Mouse (Mus musculus) G1E (cell line): ENCODE data around the gene Btbd2. TPM values are rescaled to one million over a fixed set of nuclear protein-coding genes. Genes with fewer than 3 reads are reported as not detected.

Source experiments
- ATAC-seq: 2 replicates; pipeline ENCODE4 v1.8.0; 2016; ENCODE audit warnings: mild to moderate bottlenecking; ENCODE audit not compliant: insufficient number of reproducible peaks, poor library complexity, low FRiP score, severe bottlenecking; ENCODE audit errors: extremely low read depth
- DNase-seq: peaks from one replicate; pipeline ENCODE4 v3.0.0; 2012; ENCODE audit warnings: low spot score
- H3K27me3 ChIP-seq: 2 replicates; pipeline ENCODE4 v1.6.1; 2012; ENCODE audit warnings: mild to moderate bottlenecking, low read length, inconsistent platforms; ENCODE audit not compliant: insufficient read depth
- H3K36me3 ChIP-seq: replicated peaks from 2 replicates; pipeline ENCODE3; 2012; ENCODE audit warnings: mild to moderate bottlenecking, inconsistent platforms
- H3K4me1 ChIP-seq: 2 replicates; pipeline ENCODE4 v1.6.1; 2012; ENCODE audit warnings: low read depth, low read length, inconsistent platforms, mixed read lengths; ENCODE audit not compliant: insufficient read depth
- H3K4me3 ChIP-seq: 2 replicates; pipeline ENCODE4 v1.5.1; 2012; ENCODE audit warnings: low read depth, mild to moderate bottlenecking, inconsistent platforms, low read length, moderate library complexity, mixed read lengths
- H3K9me3 ChIP-seq: replicated peaks from 2 replicates; pipeline ENCODE4 v1.6.1; 2012; ENCODE audit warnings: inconsistent platforms
- CTCF ChIP-seq: IDR thresholded peaks from 2 replicates; pipeline ENCODE4 v1.5.1; 2012; ENCODE audit warnings: low read depth, low read length, inconsistent platforms, mixed read lengths
- GATA1 ChIP-seq: IDR thresholded peaks from 2 replicates; pipeline ENCODE4 v1.6.1; 2012; ENCODE audit warnings: borderline replicate concordance, low read length, inconsistent platforms, mixed read lengths
- GATA2 ChIP-seq: IDR thresholded peaks from 2 replicates; pipeline ENCODE4 v1.6.1; 2012; ENCODE audit warnings: low read depth, low read length, inconsistent platforms, borderline replicate concordance
- POLR2AphosphoS5 ChIP-seq: IDR thresholded peaks from 2 replicates; pipeline ENCODE4 v1.6.1; 2012; ENCODE audit warnings: low read depth, low read length, inconsistent platforms; ENCODE audit not compliant: insufficient replicate concordance
- TAL1 ChIP-seq: conservative IDR thresholded peaks from 2 replicates; pipeline ENCODE4 v1.6.1; 2012; ENCODE audit warnings: low read depth, low read length, inconsistent platforms, mixed read lengths
- polyA plus RNA-seq: library from polyadenylated mRNA; stranded (reverse); fragments of >175 nt; gene quantifications from 2 replicates; pipeline ENCODE4 v1.2.3, GENCODE M21; 2012
- total RNA-seq, 2 experiments: library from RNA; stranded (forward) in 1 of 2; stranded (reverse) in 1 of 2; fragments of 200-1000 nt in 1 of 2; fragments of >200 nt in 1 of 2; fragmentation: Nextera tagmentation in 1 of 2; gene quantifications; 2 replicates each; pipeline ENCODE4 v1.2.3; 2014 to 2017

Btbd2 gene
- total and polyA plus RNA-seq, 3 experiments, result 19.2 to 102 (median 19.7) TPM

GRCm38 (mm10) chr10:80682003-80682402, 25.1 kb upstream of the Btbd2 start:
- DNase-seq, result no peak
- Histone ChIP-seq H3K4me3 (no peak overlapping the region), H3K4me1 (peaks cover 79% of the 10 kb centered on the region), H3K36me3 (peaks cover 52% of the 10 kb centered on the region), H3K9me3 (no peaks in the 10 kb centered on the region), H3K27me3 (no peaks in the 10 kb centered on the region)
- TF ChIP-seq GATA1, result no peak
- TF ChIP-seq TAL1, result no peak
- TF ChIP-seq POLR2AphosphoS5, result no peak
- no peak for TF ChIP-seq GATA2
- TF ChIP-seq CTCF, result no peak
- no peak for ATAC-seq

- Histone ChIP-seq H3K4me3 (no peak overlapping the region), H3K36me3 (peaks cover 35% of the 10 kb centered on the region), H3K27me3 (no peaks in the 10 kb centered on the region), H3K9me3 (no peaks in the 10 kb centered on the region), H3K4me1 (peaks cover 69% of the 10 kb centered on the region)
- TF ChIP-seq GATA1 (no peak), TAL1 (no peak), GATA2 (no peak), POLR2AphosphoS5 (no peak), CTCF (no peak)
- DNase-seq (no peak), ATAC-seq (no peak)
Observed at GRCm38 (mm10) chr10:80680260-80680696, 23.4 kb upstream of the Btbd2 start.

DNA sequence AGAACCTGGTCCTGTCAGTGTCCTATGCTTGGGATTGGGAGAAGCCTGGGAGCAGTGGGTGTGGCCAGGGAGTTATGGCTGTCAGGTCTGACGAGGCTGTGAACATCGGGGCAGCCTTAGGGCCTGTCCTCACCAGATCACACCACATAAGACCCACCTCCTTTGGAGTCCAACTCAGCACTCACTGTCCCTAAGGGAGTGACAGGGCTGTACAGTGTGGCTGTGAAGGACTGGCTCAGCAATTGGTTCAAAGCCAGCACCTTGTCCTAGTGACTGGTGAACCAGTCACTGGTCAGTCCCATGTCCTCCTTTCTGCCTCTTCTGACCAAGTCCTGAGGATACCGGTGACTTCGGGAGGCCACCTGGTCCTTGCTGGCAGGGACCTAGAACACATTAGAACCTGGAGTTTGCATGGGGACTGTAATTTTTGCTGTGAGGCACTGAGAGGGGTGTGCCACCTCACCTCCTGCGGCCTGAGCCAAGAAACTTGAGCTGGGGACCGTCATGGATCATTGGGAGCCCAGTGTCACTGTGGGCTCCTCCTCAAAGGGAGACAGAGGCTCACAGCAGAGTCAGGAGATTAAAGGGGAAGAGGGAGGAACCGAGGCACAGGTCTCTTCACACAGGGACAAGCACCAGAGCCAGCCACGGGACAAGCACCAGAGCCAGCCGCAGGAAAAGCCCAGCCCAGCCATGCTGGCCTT, 22.8 kb upstream of the Btbd2 start:
- H3K4me1 ChIP-seq, result peaks cover 69% of the 10 kb centered on the region
- DNase-seq (no peak), ATAC-seq (no peak)
- H3K27me3 ChIP-seq, result no peaks in the 10 kb centered on the region
- TF ChIP-seq TAL1 (no peak), CTCF (no peak), GATA1 (no peak), GATA2 (no peak), POLR2AphosphoS5 (no peak)
- H3K4me3 ChIP-seq, result peak overlapping the region; percentile 87; the same call in 1 of the 2 replicates
- no peaks in the 10 kb centered on the region for H3K9me3 ChIP-seq
- peaks cover 34% of the 10 kb centered on the region for H3K36me3 ChIP-seq

- no peaks in the 10 kb centered on the region for H3K9me3 ChIP-seq
- ATAC-seq (no peak), DNase-seq (no peak)
- H3K4me1 ChIP-seq, result peaks cover 70% of the 10 kb centered on the region
- TF ChIP-seq POLR2AphosphoS5 (no peak), CTCF (no peak), GATA1 (no peak), TAL1 (no peak), GATA2 (no peak)
- H3K36me3 ChIP-seq, result peaks cover 35% of the 10 kb centered on the region
- peak overlapping the region; percentile 87 for H3K4me3 ChIP-seq
- H3K27me3 ChIP-seq, result no peaks in the 10 kb centered on the region
Observed at GRCm38 (mm10) chr10:80678601-80679377, 21.9 kb upstream of the Btbd2 start.

- TF ChIP-seq TAL1 (peak; percentile 73), POLR2AphosphoS5 (no peak), GATA2 (no peak)
- Histone ChIP-seq H3K36me3 (peaks cover 35% of the 10 kb centered on the region), H3K4me3 (peak within 1 kb of the TSS; percentile 87), H3K27me3 (no peaks in the 10 kb centered on the region), H3K9me3 (no peaks in the 10 kb centered on the region), H3K4me1 (peaks cover 70% of the 10 kb centered on the region)
- ATAC-seq, result peak; percentile 49
- DNase-seq, result peak; percentile 87
Observed at GRCm38 (mm10) chr10:80677942-80678436, 21.1 kb upstream of the Btbd2 start, which contains the start of gene Mknk2. Mknk2 (minus strand) TSS chr10:80678112.

DNA sequence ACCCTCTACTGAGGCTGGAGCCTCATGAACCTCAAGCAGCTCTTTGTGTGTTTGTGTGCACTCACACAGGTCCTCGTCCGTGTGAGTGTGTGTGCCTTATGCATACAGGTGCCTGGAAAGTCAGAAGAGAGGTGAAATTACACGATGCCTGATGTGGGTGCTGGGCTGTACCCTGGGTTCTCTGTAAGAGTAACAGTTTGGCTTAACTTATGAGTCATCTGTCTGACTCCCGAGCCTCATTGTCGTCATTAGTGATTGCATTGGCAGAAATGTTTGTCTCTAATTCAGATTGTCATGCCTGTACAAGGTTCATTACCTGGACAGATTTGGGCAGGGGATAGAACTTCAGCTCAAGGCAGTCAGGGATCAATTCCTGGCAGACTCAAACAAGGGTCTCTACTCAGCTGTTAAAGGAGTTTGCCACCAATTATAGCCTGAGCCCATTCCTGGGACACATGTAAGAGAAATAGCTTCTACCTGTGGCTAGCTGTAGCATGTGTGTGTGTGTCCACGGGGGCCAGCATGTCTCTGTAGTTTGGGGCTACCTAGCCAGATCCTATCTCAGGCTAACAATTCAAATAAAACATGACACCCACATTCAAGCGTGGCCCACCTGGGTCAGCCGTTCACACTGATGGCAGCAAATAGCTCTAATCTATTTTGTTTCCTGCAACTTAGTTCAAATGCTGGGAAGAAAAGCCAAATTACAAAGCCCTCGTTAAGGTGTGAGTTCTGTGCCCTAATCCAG, 20.4 kb upstream of the Btbd2 start:
- ATAC-seq, result no peak
- peaks cover 74% of the 10 kb centered on the region for H3K4me1 ChIP-seq

More for the DNA sequence above, 20.4 kb upstream of the Btbd2 start:
- no peak for DNase-seq
- Histone ChIP-seq H3K4me3 (peak overlapping the region; percentile 87), H3K36me3 (peaks cover 39% of the 10 kb centered on the region), H3K27me3 (no peaks in the 10 kb centered on the region), H3K9me3 (no peaks in the 10 kb centered on the region)
- TF ChIP-seq POLR2AphosphoS5, result no peak
- no peak for TF ChIP-seq GATA1
- no peak for TF ChIP-seq CTCF
- TF ChIP-seq GATA2, result no peak
